8 mouse cellular contexts compared by ENCODE assay signal in the genomic region with DNA sequence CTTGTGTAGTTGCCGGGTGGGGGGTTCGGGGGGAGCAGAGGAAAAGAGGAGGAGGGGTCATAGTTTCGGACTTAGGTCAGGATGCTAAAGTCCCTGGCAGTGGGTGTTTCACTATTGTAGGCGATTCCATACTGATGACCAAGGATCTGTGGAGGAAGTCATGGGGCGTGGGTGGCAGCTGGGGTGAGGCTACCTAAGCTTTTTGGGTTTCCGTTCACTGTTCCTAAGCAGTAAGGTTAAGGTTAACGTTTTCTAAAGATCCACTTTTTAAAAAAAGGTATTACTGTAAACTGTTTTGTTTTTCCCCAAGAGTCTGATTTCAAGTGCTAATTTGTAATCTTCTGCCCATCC. TPM values are rescaled to one million over a fixed set of nuclear protein-coding genes. Genes with fewer than 3 reads are reported as not detected.
A peak's percentile ranks its signal among the peaks of the same experiment; 100 is the strongest.
DNase-seq lines count a peak whose midpoint lies in the region; ATAC-seq and TF ChIP-seq lines count a peak whose summit lies in the region.

No protein-coding gene starts in this region.

- DNase-seq in heart, adult 8-10 months (ENCODE audit: low spot score), result no peak
- no peak for DNase-seq in forebrain, embryonic 14.5 days (ENCODE audit: low spot score)
- no peak for DNase-seq in MN1 (ENCODE audit: low spot score)
- DNase-seq in embryo, embryonic 10.5 days (ENCODE audit: low spot score), result no peak
- DNase-seq in gastrocnemius, postnatal 14 days, result no peak

- peak overlapping the region; percentile 47 for H3K4me3 ChIP-seq in heart, embryonic 12.5 days
- H3K4me3 ChIP-seq in E14TG2a.4 (replicated peaks; ENCODE audit: low read length), result peak overlapping the region; percentile 79
- H3K4me3 ChIP-seq in forebrain, embryonic 14.5 days (ENCODE audit: low read depth, low read length), result peak overlapping the region; percentile 40
- H3K4me3 ChIP-seq in liver, embryonic 12.5 days, result peak overlapping the region; percentile 58

- no peaks in the 10 kb centered on the region for H3K4me1 ChIP-seq in heart, embryonic 12.5 days (replicated peaks)
- H3K4me1 ChIP-seq in E14TG2a.4 (replicated peaks; ENCODE audit: low read depth, low read length), result peaks cover 28% of the 10 kb centered on the region
- no peaks in the 10 kb centered on the region for H3K4me1 ChIP-seq in forebrain, embryonic 14.5 days (ENCODE audit: control insufficient read depth, insufficient read depth, low read length)
- H3K4me1 ChIP-seq in liver, embryonic 12.5 days, result peaks cover 15% of the 10 kb centered on the region; the same call in 1 of the 2 replicates

- intact Hi-C loops in gastrocnemius, postnatal 14 days (cut with DNase I; ENCODE audit: low total_unique reads), result no loop called here

- H3K36me3 ChIP-seq in heart, embryonic 12.5 days, result no peaks in the 10 kb centered on the region
- peaks cover 18% of the 10 kb centered on the region for H3K36me3 ChIP-seq in E14TG2a.4 (ENCODE audit: insufficient read depth, low read length)
- no peaks in the 10 kb centered on the region for H3K36me3 ChIP-seq in forebrain, embryonic 14.5 days (ENCODE audit: control insufficient read depth, insufficient read depth, low read length)
- no peaks in the 10 kb centered on the region for H3K36me3 ChIP-seq in liver, embryonic 12.5 days

- WGBS in heart, embryonic 12.5 days, result 21% methylated on average over 7 of the region's 7 CpGs
- 52% methylated on average over 7 of the region's 7 CpGs for whole genome bisulfite sequencing in forebrain, embryonic 14.5 days
- 18% methylated on average over 7 of the region's 7 CpGs for WGBS in liver, embryonic 12.5 days (ENCODE audit: insufficient replicate concordance)

- no peaks in the 10 kb centered on the region for H3K9me3 ChIP-seq in heart, embryonic 12.5 days (replicated peaks)
- no peaks in the 10 kb centered on the region for H3K9me3 ChIP-seq in E14TG2a.4 (ENCODE audit: low read length)
- H3K9me3 ChIP-seq in forebrain, embryonic 14.5 days (replicated peaks; ENCODE audit: control insufficient read depth, low read length), result no peaks in the 10 kb centered on the region
- H3K9me3 ChIP-seq in liver, embryonic 12.5 days (replicated peaks), result no peaks in the 10 kb centered on the region

- no peaks in the 10 kb centered on the region for H3K27me3 ChIP-seq in heart, embryonic 12.5 days (replicated peaks)
- no peaks in the 10 kb centered on the region for H3K27me3 ChIP-seq in E14TG2a.4 (ENCODE audit: insufficient read depth, low read length)
- H3K27me3 ChIP-seq in forebrain, embryonic 14.5 days (replicated peaks; ENCODE audit: control insufficient read depth, insufficient read depth, low read length), result no peaks in the 10 kb centered on the region
- H3K27me3 ChIP-seq in liver, embryonic 12.5 days (replicated peaks), result no peaks in the 10 kb centered on the region

- H3K27ac ChIP-seq in heart, embryonic 12.5 days (ENCODE audit: poor library complexity, severe bottlenecking), result peak overlapping the region; percentile 74
- H3K27ac ChIP-seq in forebrain, embryonic 14.5 days (ENCODE audit: low read depth, low read length), result peak overlapping the region; percentile 94
- H3K27ac ChIP-seq in liver, embryonic 12.5 days, result peak overlapping the region; percentile 88

- H3K9ac ChIP-seq in heart, embryonic 12.5 days, result peak overlapping the region; percentile 55
- peak overlapping the region; percentile 73 for H3K9ac ChIP-seq in forebrain, embryonic 14.5 days (ENCODE audit: low read length)
- peak overlapping the region; percentile 73 for H3K9ac ChIP-seq in liver, embryonic 12.5 days

- peak overlapping the region; percentile 57 for H3K4me2 ChIP-seq in heart, embryonic 12.5 days
- peak overlapping the region; percentile 52 for H3K4me2 ChIP-seq in forebrain, embryonic 14.5 days (ENCODE audit: low read length)
- H3K4me2 ChIP-seq in liver, embryonic 12.5 days, result peak overlapping the region; percentile 76

- ATAC-seq in heart, embryonic 12.5 days (ENCODE audit: insufficient number of reproducible peaks, low FRiP score), result no peak; the same call in 1 of the 2 replicates
- ATAC-seq in forebrain, embryonic 14.5 days, result no peak
- peak; percentile 29 for ATAC-seq in liver, embryonic 12.5 days

- no peak for TF ChIP-seq CTCF in E14TG2a.4 (conservative IDR thresholded peaks at IDR 0.05; ENCODE audit: low read length)

RNA-seq across cellular contexts. Expression of a gene that starts 1.2 kb away (rescaled TPM):
- 101 and 110 TPM in 2 replicates for polyA plus RNA-seq in heart, embryonic 12.5 days (2016; fragmentation: Nextera tagmentation; extraction: Ambion mirVana)
- total RNA-seq in heart, adult 8-10 months (2022), result 100 to 1,000 TPM in 1 of 4 experiments, 10 to 100 TPM in 3; 83.3 to 103 (median 92.8) TPM
- polyA plus RNA-seq in forebrain, embryonic 14.5 days (2014; fragmentation: Nextera tagmentation; extraction: Ambion mirVana), result 196 and 227 TPM in 2 replicates
- polyA plus RNA-seq in liver, embryonic 12.5 days (2016; fragmentation: Nextera tagmentation; extraction: Ambion mirVana), result 58.9 and 62.8 TPM in 2 replicates
- 10 to 100 TPM; 74.6 to 78.7 TPM for total RNA-seq in gastrocnemius, postnatal 14 days (2021)
